In genomic region chr17:75353323-75353722, GRCm38 (mm10) we compare ENCODE assay signal across 22 mouse cellular contexts.
"Had no signal": no experiment of that assay in that cellular context is flagged by ENCODE, and none has a peak within 500 bp of the region (broad histone marks: within the 10 kb centered on the region; RNA-seq: fewer than 3 reads in every experiment).

No protein-coding gene starts in this region.

- H3K4me2 ChIP-seq: lung, embryonic 15.5 days; midbrain, embryonic 11.5 days; midbrain, embryonic 13.5 days; neural tube, embryonic 13.5 days; neural tube, embryonic 15.5 days had no signal

- H3K36me3 ChIP-seq: lung, embryonic 15.5 days; midbrain, embryonic 13.5 days; neural tube, embryonic 13.5 days; neural tube, embryonic 15.5 days had no signal

- H3K4me3 ChIP-seq: lung, embryonic 15.5 days; megakaryocyte, embryonic 14.5 days; midbrain, embryonic 13.5 days; myocyte; neural tube, embryonic 13.5 days; neural tube, embryonic 15.5 days had no signal

- H3K9me3 ChIP-seq: lung, embryonic 15.5 days; megakaryocyte, embryonic 14.5 days; midbrain, embryonic 13.5 days; neural tube, embryonic 13.5 days; neural tube, embryonic 15.5 days had no signal

- H3K9ac ChIP-seq: liver, postnatal 0 days; lung, embryonic 15.5 days; midbrain, embryonic 13.5 days; neural tube, embryonic 13.5 days; neural tube, embryonic 15.5 days had no signal

- H3K4me1 ChIP-seq: midbrain, embryonic 13.5 days; neural tube, embryonic 13.5 days; neural tube, embryonic 15.5 days had no signal

- DNase-seq: liver, postnatal 0 days; lung, adult 2 months; lung, postnatal 14 days; lung, postnatal 36 days; retina, postnatal 1 day; right cerebral cortex, adult 18-20 months; right cerebral cortex, postnatal 25 days; right cerebral cortex, postnatal 4 days; spleen, adult 18-20 months; thymus, adult 18-20 months; thymus, postnatal 14 days; thymus, postnatal 36 days had no signal

- H3K27ac ChIP-seq: lung, embryonic 15.5 days; macrophage; midbrain, embryonic 13.5 days; neural tube, embryonic 13.5 days; neural tube, embryonic 15.5 days had no signal

- H3K27me3 ChIP-seq: lung, embryonic 15.5 days; megakaryocyte, embryonic 14.5 days; midbrain, embryonic 13.5 days; neural tube, embryonic 13.5 days; neural tube, embryonic 15.5 days had no signal

- ATAC-seq: liver, postnatal 0 days; lung, postnatal 0 days; midbrain, embryonic 13.5 days; midbrain, embryonic 16.5 days had no signal
